Mouse (Mus musculus): ENCODE results near the gene Prkcd.

DNA sequence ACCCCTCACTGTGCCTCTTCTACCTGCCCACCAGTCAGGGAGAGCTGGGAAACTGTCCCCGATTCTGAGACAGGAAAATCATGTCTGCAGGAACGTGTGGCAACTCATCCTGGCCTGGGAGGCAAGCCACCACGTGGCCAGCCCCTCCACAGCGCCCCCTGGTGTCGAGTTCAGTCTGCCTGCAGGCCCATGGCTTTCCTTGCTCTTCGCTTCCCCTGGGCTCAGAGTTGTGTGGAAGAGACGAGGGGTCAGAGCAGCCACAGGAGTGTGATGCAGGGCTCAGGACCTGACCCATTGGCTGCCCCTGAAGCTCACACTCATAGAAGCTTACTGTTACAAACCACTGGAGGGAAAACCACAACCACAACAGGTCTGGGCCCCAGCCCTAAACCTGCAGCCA, 13.5 kb downstream of the Prkcd start:
- TF ChIP-seq CTCF (IDR thresholded peaks at IDR 0.05; ENCODE audit: low read depth, low read length) (peak; percentile 96), POLR2A (IDR thresholded peaks at IDR 0.05; ENCODE audit: insufficient read depth, low read length) (no peak)
